Mouse (Mus musculus): ENCODE measurements at regions not wholly inside any gene's neighbourhood (a gene's known extent, or its start where the extent isn't known, plus 50 kb on each side); places are given as distances from the start of the nearest gene placed in this dataset.

DNA sequence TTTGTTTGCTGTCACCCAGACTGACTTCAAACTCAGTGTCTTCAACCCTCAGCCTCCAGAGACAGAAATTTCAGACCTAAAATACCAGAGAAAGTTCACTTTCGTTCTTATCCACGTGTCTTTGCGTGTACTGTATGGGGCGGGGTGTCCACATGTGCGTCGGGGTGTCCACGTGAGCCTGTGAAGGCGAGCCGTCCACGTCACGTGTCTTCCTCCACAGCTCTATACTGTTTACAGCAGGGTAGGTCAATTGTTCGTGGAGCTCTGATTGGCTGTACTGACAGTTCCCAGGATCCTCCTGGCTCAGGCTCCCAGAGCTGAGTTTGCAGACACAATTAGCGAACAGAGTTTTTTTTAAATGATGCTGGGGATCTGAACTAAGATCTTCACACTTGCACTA, 481.1 kb upstream of the Slc35b3 start:
- H3K27ac ChIP-seq (ENCODE audit: control insufficient read depth, low read depth, low read length) = no peak overlapping the region
- no peaks in the 10 kb centered on the region for H3K79me2 ChIP-seq (ENCODE audit: control insufficient read depth, insufficient read depth, low read length, poor library complexity)
- H3K9me3 ChIP-seq (replicated peaks; ENCODE audit: insufficient read depth, low read length) = no peaks in the 10 kb centered on the region
- H3K9ac ChIP-seq (ENCODE audit: control insufficient read depth, low read depth, low read length, poor library complexity, severe bottlenecking) = no peak overlapping the region
- no peak for DNase-seq (ENCODE audit: low read depth, low spot score)
- H3K27me3 ChIP-seq (ENCODE audit: control insufficient read depth in 1 of 2, insufficient read depth in 2 of 2, low read length in 2 of 2) = no peaks in the 10 kb centered on the region
- H3K36me3 ChIP-seq (ENCODE audit: control insufficient read depth in 1 of 2, insufficient read depth in 2 of 2, low read length in 2 of 2) = no peaks in the 10 kb centered on the region
- no peak for TF ChIP-seq ZC3H11A (IDR thresholded peaks at IDR 0.05; ENCODE audit: low read depth, low read length)
- no peak overlapping the region for H3K4me3 ChIP-seq (ENCODE audit: control insufficient read depth in 1 of 2, insufficient read depth in 1 of 2, low read depth in 2 of 2, low read length in 2 of 2)
- H3K4me1 ChIP-seq (ENCODE audit: control insufficient read depth in 1 of 2, insufficient read depth in 2 of 2, low read length in 2 of 2) = no peaks in the 10 kb centered on the region

DNA sequence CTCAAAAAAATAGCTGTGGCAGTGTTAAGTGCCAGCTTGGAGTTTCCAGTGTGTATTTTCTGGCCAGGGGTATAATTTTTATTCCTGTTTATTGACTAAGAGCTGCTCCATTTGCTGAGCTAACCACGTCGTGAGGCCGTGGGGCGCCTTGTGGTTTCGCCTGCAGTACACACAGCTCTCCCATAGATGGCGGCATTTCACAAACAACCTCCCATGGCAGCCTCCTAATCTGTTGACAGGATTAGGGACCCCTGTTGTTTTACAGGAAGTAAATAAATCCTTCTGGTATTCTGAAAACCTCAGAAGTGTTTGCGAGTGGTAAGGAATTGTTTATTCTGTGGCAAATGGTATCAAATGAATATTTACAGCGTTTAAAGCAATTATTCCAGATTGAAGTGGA, 480.2 kb upstream of the Slc35b3 start:
- no peaks in the 10 kb centered on the region for H3K9me3 ChIP-seq (replicated peaks; ENCODE audit: insufficient read depth, low read length)
- DNase-seq (ENCODE audit: low read depth, low spot score) = peak; percentile 27
- H3K27ac ChIP-seq (ENCODE audit: control insufficient read depth, low read depth, low read length) = no peak overlapping the region
- H3K27me3 ChIP-seq (ENCODE audit: control insufficient read depth in 1 of 2, insufficient read depth in 2 of 2, low read length in 2 of 2) = no peaks in the 10 kb centered on the region
- H3K9ac ChIP-seq (ENCODE audit: control insufficient read depth, low read depth, low read length, poor library complexity, severe bottlenecking) = no peak overlapping the region
- no peaks in the 10 kb centered on the region for H3K36me3 ChIP-seq (ENCODE audit: control insufficient read depth in 1 of 2, insufficient read depth in 2 of 2, low read length in 2 of 2)
- no peak overlapping the region for H3K4me3 ChIP-seq (ENCODE audit: control insufficient read depth in 1 of 2, insufficient read depth in 1 of 2, low read depth in 2 of 2, low read length in 2 of 2)
- H3K4me1 ChIP-seq (ENCODE audit: control insufficient read depth in 1 of 2, insufficient read depth in 2 of 2, low read length in 2 of 2) = no peaks in the 10 kb centered on the region
- no peaks in the 10 kb centered on the region for H3K79me2 ChIP-seq (ENCODE audit: control insufficient read depth, insufficient read depth, low read length, poor library complexity)
- TF ChIP-seq TAL1 (IDR thresholded peaks at IDR 0.05; ENCODE audit: low read length) (no peak), ZKSCAN1 (IDR thresholded peaks at IDR 0.05; ENCODE audit: low read depth, low read length) (no peak), ETS1 (IDR thresholded peaks at IDR 0.05; ENCODE audit: low read depth, low read length) (no peak), SMC3 (IDR thresholded peaks at IDR 0.05; ENCODE audit: low read depth, low read length) (peak; percentile 27), MAZ (IDR thresholded peaks at IDR 0.05; ENCODE audit: low read depth, low read length) (no peak), SIN3A (IDR thresholded peaks at IDR 0.05; ENCODE audit: low read length) (no peak), CTCF (IDR thresholded peaks at IDR 0.05 in 2 of 3, conservative IDR thresholded peaks at IDR 0.05 in 1 of 3; ENCODE audit: control insufficient read depth in 1 of 3, insufficient read depth in 1 of 3, low read depth in 2 of 3, low read length in 3 of 3, poor library complexity in 1 of 3, severe bottlenecking in 1 of 3) (peak; percentile 50 to 67 (median 54)), RAD21 (IDR thresholded peaks at IDR 0.05; ENCODE audit: low read depth, low read length) (peak; percentile 59), HCFC1 (IDR thresholded peaks at IDR 0.05; ENCODE audit: low read depth, low read length) (no peak), MAFK (IDR thresholded peaks at IDR 0.05; ENCODE audit: borderline replicate concordance, low read depth, low read length) (no peak), RCOR1 (IDR thresholded peaks at IDR 0.05; ENCODE audit: low read depth, low read length) (no peak), ZC3H11A (IDR thresholded peaks at IDR 0.05; ENCODE audit: low read depth, low read length) (no peak), MYC (IDR thresholded peaks at IDR 0.05; ENCODE audit: low read depth, low read length) (no peak), MEF2A (IDR thresholded peaks at IDR 0.05; ENCODE audit: extremely low read depth, insufficient replicate concordance, low read depth, low read length, poor library complexity, severe bottlenecking) (no peak), ZMIZ1 (IDR thresholded peaks at IDR 0.05; ENCODE audit: low read depth, low read length) (no peak), CHD2 (IDR thresholded peaks at IDR 0.05; ENCODE audit: low read length) (no peak)

DNA sequence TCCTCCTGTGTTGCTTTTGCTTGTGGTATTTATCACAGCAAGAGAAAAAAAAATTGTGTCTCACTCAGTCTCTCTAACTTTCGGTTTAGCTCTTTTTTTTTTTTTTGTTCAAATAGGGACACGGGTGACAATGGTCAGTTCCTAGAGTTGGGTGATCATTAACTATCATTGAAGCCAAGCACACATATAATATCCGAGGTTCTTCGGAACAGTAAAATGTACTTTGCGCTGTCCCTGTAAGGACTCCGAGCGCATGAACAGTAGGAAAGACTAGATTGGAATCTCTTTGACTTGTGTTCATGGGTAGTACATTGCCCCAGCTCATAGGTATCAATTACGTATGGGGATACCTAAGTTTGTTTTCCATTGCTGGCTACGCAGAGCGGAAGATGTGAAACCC, 479.7 kb upstream of the Slc35b3 start:
- H3K79me2 ChIP-seq (ENCODE audit: control insufficient read depth, insufficient read depth, low read length, poor library complexity) = no peaks in the 10 kb centered on the region
- no peak overlapping the region for H3K4me3 ChIP-seq (ENCODE audit: control insufficient read depth in 1 of 2, insufficient read depth in 1 of 2, low read depth in 2 of 2, low read length in 2 of 2)
- no peaks in the 10 kb centered on the region for H3K27me3 ChIP-seq (ENCODE audit: control insufficient read depth in 1 of 2, insufficient read depth in 2 of 2, low read length in 2 of 2)
- H3K27ac ChIP-seq (ENCODE audit: control insufficient read depth, low read depth, low read length) = no peak overlapping the region
- H3K9ac ChIP-seq (ENCODE audit: control insufficient read depth, low read depth, low read length, poor library complexity, severe bottlenecking) = no peak overlapping the region
- no peak for DNase-seq (ENCODE audit: low read depth, low spot score)
- no peaks in the 10 kb centered on the region for H3K9me3 ChIP-seq (replicated peaks; ENCODE audit: insufficient read depth, low read length)
- no peaks in the 10 kb centered on the region for H3K36me3 ChIP-seq (ENCODE audit: control insufficient read depth in 1 of 2, insufficient read depth in 2 of 2, low read length in 2 of 2)
- no peaks in the 10 kb centered on the region for H3K4me1 ChIP-seq (ENCODE audit: control insufficient read depth in 1 of 2, insufficient read depth in 2 of 2, low read length in 2 of 2)
- TF ChIP-seq BHLHE40 (IDR thresholded peaks at IDR 0.05; ENCODE audit: borderline replicate concordance, low read depth, low read length) = no peak
- TF ChIP-seq USF1 (IDR thresholded peaks at IDR 0.05; ENCODE audit: low read depth, low read length) = no peak
- TF ChIP-seq GABPA (IDR thresholded peaks at IDR 0.05; ENCODE audit: low read depth, low read length) = no peak
- TF ChIP-seq MYB (IDR thresholded peaks at IDR 0.05; ENCODE audit: low read depth, low read length) = no peak
- no peak for TF ChIP-seq NELFE (IDR thresholded peaks at IDR 0.05; ENCODE audit: low read depth, low read length)
- no peak for TF ChIP-seq TBP (IDR thresholded peaks at IDR 0.05; ENCODE audit: low read depth, low read length)
- no peak for TF ChIP-seq ZC3H11A (IDR thresholded peaks at IDR 0.05; ENCODE audit: low read depth, low read length)
- TF ChIP-seq MAZ (IDR thresholded peaks at IDR 0.05; ENCODE audit: low read depth, low read length) = no peak
- no peak for TF ChIP-seq MAFK (IDR thresholded peaks at IDR 0.05; ENCODE audit: borderline replicate concordance, low read depth, low read length)
- no peak for TF ChIP-seq HCFC1 (IDR thresholded peaks at IDR 0.05; ENCODE audit: low read depth, low read length)
- TF ChIP-seq RCOR1 (IDR thresholded peaks at IDR 0.05; ENCODE audit: low read depth, low read length) = no peak
- TF ChIP-seq E2F4 (IDR thresholded peaks at IDR 0.05; ENCODE audit: borderline replicate concordance, low read depth, low read length) = no peak
- TF ChIP-seq UBTF (IDR thresholded peaks at IDR 0.05; ENCODE audit: borderline replicate concordance, insufficient read depth, low read depth, low read length) = no peak
- TF ChIP-seq GATA1 (IDR thresholded peaks at IDR 0.05; ENCODE audit: low read depth, low read length) = no peak
- TF ChIP-seq POLR2AphosphoS5 (IDR thresholded peaks at IDR 0.05; ENCODE audit: borderline replicate concordance, low read depth, low read length) = no peak
- TF ChIP-seq ELF1 (IDR thresholded peaks at IDR 0.05; ENCODE audit: low read depth, low read length) = no peak
